Mouse (Mus musculus): Measurements from ENCODE around the gene Cdipt. TPM values are rescaled to one million over a fixed set of nuclear protein-coding genes. Genes with fewer than 3 reads are reported as not detected.

Cdipt gene
- polyA plus RNA-seq, 1 experiment from 2014 or later = 37.4 TPM

DNA sequence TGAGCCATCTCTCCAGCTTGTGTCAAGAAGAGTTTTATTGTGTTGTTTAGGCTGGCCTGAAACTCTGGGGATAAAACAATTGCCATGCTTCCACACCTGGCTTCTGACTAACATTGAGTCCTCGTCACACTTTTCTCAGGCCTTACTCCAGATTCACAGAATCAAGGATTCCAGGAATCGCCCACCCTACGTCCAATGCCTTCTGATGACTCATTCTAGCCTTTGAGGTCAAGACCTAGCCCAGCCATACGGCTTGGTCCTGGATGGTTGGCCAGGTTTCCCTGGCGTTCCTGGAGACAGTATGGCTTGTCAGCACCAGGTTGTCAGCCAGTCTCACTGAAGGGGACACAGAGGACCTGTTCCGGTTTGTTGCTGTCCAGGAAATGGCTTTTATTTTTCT, 36.7 kb downstream of the Cdipt start:
- H3K27ac ChIP-seq (ENCODE audit: low read depth) = no peak overlapping the region
- no peak overlapping the region for H3K9ac ChIP-seq (replicated peaks)
- H3K27me3 ChIP-seq (ENCODE audit: insufficient read depth, low read length) = no peaks in the 10 kb centered on the region
- H3K4me1 ChIP-seq (ENCODE audit: insufficient read depth) = peaks cover 51% of the 10 kb centered on the region
- WGBS (ENCODE audit: insufficient replicate concordance) = 87% methylated on average over 6 of the region's 6 CpGs
- TF ChIP-seq EP300 (IDR thresholded peaks at IDR 0.05; ENCODE audit: low read depth) = no peak
- TF ChIP-seq CTCF (IDR thresholded peaks at IDR 0.05; ENCODE audit: low read depth) = no peak
- no peak overlapping the region for H3K4me3 ChIP-seq (ENCODE audit: low read depth, low read length)
- no peaks in the 10 kb centered on the region for H3K9me3 ChIP-seq (ENCODE audit: low read length)
- ATAC-seq (no peak), DNase-seq (no peak)
- H3K4me2 ChIP-seq (ENCODE audit: low read depth, low read length) = no peak overlapping the region
- H3K36me3 ChIP-seq (replicated peaks; ENCODE audit: insufficient read depth, low read length) = peaks cover 8% of the 10 kb centered on the region; the same call in 1 of the 2 replicates

DNA sequence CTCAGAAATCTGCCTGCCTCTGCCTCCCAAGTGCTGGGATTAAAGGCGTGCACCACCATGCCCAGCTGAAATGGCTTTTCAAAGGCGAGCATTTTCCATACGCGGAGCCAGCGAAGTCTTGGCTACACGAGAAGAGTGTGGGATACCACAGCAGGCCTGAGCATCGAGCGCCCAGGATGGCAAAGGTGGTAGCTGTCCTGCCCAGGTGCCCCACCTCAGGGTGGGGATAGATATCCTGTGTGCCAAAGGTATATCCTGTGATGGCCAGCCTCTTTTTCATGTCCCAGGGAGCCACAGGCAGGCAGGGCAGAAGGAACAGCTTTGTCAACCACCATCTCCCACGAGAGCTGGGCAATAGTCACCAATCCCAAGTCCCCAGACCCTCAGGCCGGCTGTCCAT, 37.1 kb downstream of the Cdipt start:
- no peak overlapping the region for H3K9ac ChIP-seq (replicated peaks)
- peaks cover 52% of the 10 kb centered on the region for H3K4me1 ChIP-seq (ENCODE audit: insufficient read depth)
- H3K4me3 ChIP-seq (ENCODE audit: low read depth, low read length) = no peak overlapping the region
- H3K36me3 ChIP-seq (replicated peaks; ENCODE audit: insufficient read depth, low read length) = peaks cover 8% of the 10 kb centered on the region; the same call in 1 of the 2 replicates
- TF ChIP-seq CTCF (IDR thresholded peaks at IDR 0.05; ENCODE audit: low read depth) (no peak), EP300 (IDR thresholded peaks at IDR 0.05; ENCODE audit: low read depth) (no peak)
- H3K27ac ChIP-seq (ENCODE audit: low read depth) = no peak overlapping the region
- H3K9me3 ChIP-seq (ENCODE audit: low read length) = no peaks in the 10 kb centered on the region
- WGBS (ENCODE audit: insufficient replicate concordance) = 86% methylated on average over 10 of the region's 10 CpGs
- DNase-seq (no peak), ATAC-seq (no peak)
- no peaks in the 10 kb centered on the region for H3K27me3 ChIP-seq (ENCODE audit: insufficient read depth, low read length)
- H3K4me2 ChIP-seq (ENCODE audit: low read depth, low read length) = no peak overlapping the region

DNA sequence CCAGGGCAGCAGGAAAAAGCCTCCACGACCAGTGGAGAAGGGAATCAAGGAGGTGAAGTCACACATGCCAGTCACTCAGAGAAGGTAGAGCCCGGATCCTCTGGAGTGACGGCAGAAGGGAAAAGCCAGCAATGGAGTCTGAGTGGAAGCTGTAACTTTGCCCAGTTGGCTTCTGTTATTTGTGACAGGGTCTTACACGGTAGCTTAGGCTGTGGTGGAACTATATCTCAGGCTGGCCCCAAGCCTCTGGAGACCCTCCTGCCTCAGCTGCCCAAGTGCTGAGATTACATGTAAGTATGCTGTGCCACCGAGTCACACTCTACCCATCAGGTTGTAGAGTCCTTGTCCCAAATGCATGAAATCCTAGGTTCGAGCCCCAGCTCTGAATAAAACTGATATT, 37.7 kb downstream of the Cdipt start:
- Histone ChIP-seq H3K4me2 (ENCODE audit: low read depth, low read length) (peak overlapping the region; percentile 84), H3K4me3 (ENCODE audit: low read depth, low read length) (peak overlapping the region; percentile 70), H3K4me1 (ENCODE audit: insufficient read depth) (peaks cover 48% of the 10 kb centered on the region), H3K27ac (ENCODE audit: low read depth) (no peak overlapping the region), H3K27me3 (ENCODE audit: insufficient read depth, low read length) (no peaks in the 10 kb centered on the region), H3K9me3 (ENCODE audit: low read length) (no peaks in the 10 kb centered on the region), H3K36me3 (replicated peaks; ENCODE audit: insufficient read depth, low read length) (peaks cover 8% of the 10 kb centered on the region; the same call in 1 of the 2 replicates), H3K9ac (replicated peaks) (peak overlapping the region; percentile 73)
- TF ChIP-seq EP300 (IDR thresholded peaks at IDR 0.05; ENCODE audit: low read depth) (no peak), CTCF (IDR thresholded peaks at IDR 0.05; ENCODE audit: low read depth) (no peak)
- ATAC-seq (no peak), DNase-seq (no peak)
- 88% methylated on average over 6 of the region's 6 CpGs for WGBS (ENCODE audit: insufficient replicate concordance)

DNA sequence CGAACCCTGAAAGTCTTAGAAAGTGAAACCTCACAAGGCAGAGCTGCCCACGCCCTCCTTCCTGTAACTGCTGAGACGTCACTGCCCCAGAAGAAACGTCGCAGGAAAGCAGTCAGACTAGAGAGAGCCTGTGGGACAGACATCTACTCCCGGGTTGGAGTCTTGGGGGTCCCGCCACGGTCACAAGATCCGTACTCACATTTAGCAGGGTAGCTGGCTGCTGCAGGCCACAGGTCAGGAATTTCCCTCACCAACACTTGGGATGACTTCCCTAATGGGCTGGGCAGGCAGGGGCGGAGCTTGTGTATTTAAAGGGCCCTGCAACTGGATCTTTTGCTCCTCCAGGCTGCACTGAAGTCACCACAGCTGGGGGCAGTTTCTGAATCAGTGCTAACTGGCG, 38.6 kb downstream of the Cdipt start, which contains the start of gene Mvp:
Gene Mvp, minus strand, starts transcription at position 302 of the 400 bp plus-strand sequence.
- WGBS (ENCODE audit: insufficient replicate concordance) = 17% methylated on average over 11 of the region's 11 CpGs
- no peak for TF ChIP-seq EP300 (IDR thresholded peaks at IDR 0.05; ENCODE audit: low read depth)
- TF ChIP-seq CTCF (IDR thresholded peaks at IDR 0.05; ENCODE audit: low read depth) = no peak
- peak; percentile 72 for DNase-seq
- Histone ChIP-seq H3K27me3 (ENCODE audit: insufficient read depth, low read length) (no peaks in the 10 kb centered on the region), H3K9ac (replicated peaks) (peak within 1 kb of the TSS; percentile 73), H3K4me2 (ENCODE audit: low read depth, low read length) (peak within 1 kb of the TSS; percentile 84), H3K4me3 (ENCODE audit: low read depth, low read length) (peak within 1 kb of the TSS; percentile 70), H3K36me3 (replicated peaks; ENCODE audit: insufficient read depth, low read length) (peaks cover 8% of the 10 kb centered on the region; the same call in 1 of the 2 replicates), H3K9me3 (ENCODE audit: low read length) (no peaks in the 10 kb centered on the region), H3K4me1 (ENCODE audit: insufficient read depth) (peaks cover 39% of the 10 kb centered on the region), H3K27ac (ENCODE audit: low read depth) (peak within 1 kb of the TSS; percentile 87)
- ATAC-seq = no peak

DNA sequence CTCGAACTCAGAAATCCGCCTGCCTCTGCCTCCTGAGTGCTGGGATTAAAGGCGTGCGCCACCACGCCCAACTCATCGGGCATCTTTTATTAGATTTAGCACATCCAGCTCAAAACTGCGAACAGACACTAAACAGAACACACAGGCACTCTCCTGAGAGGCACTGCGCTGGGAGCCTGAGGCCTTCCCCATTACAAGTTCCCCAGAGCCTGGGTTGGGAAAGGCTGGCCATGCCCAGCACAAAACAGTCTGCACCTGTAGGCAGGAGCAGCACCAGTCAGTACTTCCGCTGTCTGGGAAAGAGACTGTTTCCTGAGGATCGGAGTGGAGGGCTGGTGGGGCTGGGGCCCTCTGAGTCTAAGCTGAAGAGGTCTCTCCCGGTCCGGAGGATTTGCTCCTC, 39.3 kb downstream of the Cdipt start:
- no peaks in the 10 kb centered on the region for H3K27me3 ChIP-seq (ENCODE audit: insufficient read depth, low read length)
- TF ChIP-seq CTCF (IDR thresholded peaks at IDR 0.05; ENCODE audit: low read depth) = no peak
- TF ChIP-seq EP300 (IDR thresholded peaks at IDR 0.05; ENCODE audit: low read depth) = no peak
- no peak for ATAC-seq
- 0 out of 2 replicates have a peak overlapping the region, but pooled peaks have one; percentile 3 for H3K27ac ChIP-seq (ENCODE audit: low read depth)
- H3K9me3 ChIP-seq (ENCODE audit: low read length) = no peaks in the 10 kb centered on the region
- H3K4me1 ChIP-seq (ENCODE audit: insufficient read depth) = peaks cover 35% of the 10 kb centered on the region
- H3K4me3 ChIP-seq (ENCODE audit: low read depth, low read length) = no peak overlapping the region
- H3K4me2 ChIP-seq (ENCODE audit: low read depth, low read length) = peak overlapping the region; percentile 84; the same call in 1 of the 2 replicates
- 91% methylated on average over 12 of the region's 12 CpGs for WGBS (ENCODE audit: insufficient replicate concordance)
- peaks cover 8% of the 10 kb centered on the region; the same call in 1 of the 2 replicates for H3K36me3 ChIP-seq (replicated peaks; ENCODE audit: insufficient read depth, low read length)
- H3K9ac ChIP-seq (replicated peaks) = no peak overlapping the region; the same call in 1 of the 2 replicates
- no peak for DNase-seq

DNA sequence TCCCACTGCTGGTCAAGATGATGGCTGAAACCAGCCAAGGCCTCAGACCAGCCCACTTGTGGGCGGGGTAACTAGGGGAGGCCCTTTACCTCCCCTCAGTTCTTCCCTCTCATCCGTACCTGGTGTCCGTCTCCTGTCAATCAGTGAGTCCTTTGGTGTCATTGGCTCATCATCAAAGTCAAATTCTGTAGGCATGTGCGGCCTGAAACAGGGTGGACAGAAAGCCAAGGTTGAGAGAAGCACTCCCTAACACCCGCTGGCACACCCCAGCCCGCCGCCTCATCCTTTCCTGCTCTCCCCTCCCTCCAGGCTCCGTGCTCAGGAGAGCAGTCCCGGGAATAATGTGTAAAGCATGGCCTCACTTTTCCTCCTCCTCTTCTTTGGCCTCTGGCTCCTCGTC, 40.4 kb downstream of the Cdipt start:
- peak; percentile 70 for DNase-seq

DNA sequence TGATC, 40.6 kb downstream of the Cdipt start, which contains the start of gene Pagr1b:
Gene Pagr1b, minus strand, starts transcription at position 4 of the 5 bp plus-strand sequence.
- peaks cover 40% of the 10 kb centered on the region for H3K4me1 ChIP-seq (ENCODE audit: insufficient read depth)

More for the DNA sequence above, 40.4 kb downstream of the Cdipt start:
- Histone ChIP-seq H3K27me3 (ENCODE audit: insufficient read depth, low read length) (no peaks in the 10 kb centered on the region), H3K4me1 (ENCODE audit: insufficient read depth) (peaks cover 38% of the 10 kb centered on the region), H3K9ac (replicated peaks) (peak overlapping the region; percentile 72), H3K27ac (ENCODE audit: low read depth) (peak overlapping the region; percentile 87), H3K9me3 (ENCODE audit: low read length) (no peaks in the 10 kb centered on the region), H3K36me3 (replicated peaks; ENCODE audit: insufficient read depth, low read length) (peaks cover 8% of the 10 kb centered on the region; the same call in 1 of the 2 replicates), H3K4me2 (ENCODE audit: low read depth, low read length) (peak overlapping the region; percentile 83), H3K4me3 (ENCODE audit: low read depth, low read length) (peak overlapping the region; percentile 73)
- peak; percentile 27 for ATAC-seq
- 6% methylated on average over 10 of the region's 10 CpGs for WGBS (ENCODE audit: insufficient replicate concordance)
- TF ChIP-seq EP300 (IDR thresholded peaks at IDR 0.05; ENCODE audit: low read depth) (no peak), CTCF (IDR thresholded peaks at IDR 0.05; ENCODE audit: low read depth) (no peak)

More for the DNA sequence above, 40.6 kb downstream of the Cdipt start, which contains the start of gene Pagr1b:
- peak within 1 kb of the TSS; percentile 83 for H3K4me2 ChIP-seq (ENCODE audit: low read depth, low read length)
- TF ChIP-seq CTCF (IDR thresholded peaks at IDR 0.05; ENCODE audit: low read depth) (no peak), EP300 (IDR thresholded peaks at IDR 0.05; ENCODE audit: low read depth) (no peak)
- DNase-seq = no peak
- H3K9ac ChIP-seq (replicated peaks) = peak within 1 kb of the TSS; percentile 72
- H3K4me3 ChIP-seq (ENCODE audit: low read depth, low read length) = peak within 1 kb of the TSS; percentile 73
- ATAC-seq = no peak
- H3K27me3 ChIP-seq (ENCODE audit: insufficient read depth, low read length) = no peaks in the 10 kb centered on the region
- no peaks in the 10 kb centered on the region for H3K9me3 ChIP-seq (ENCODE audit: low read length)
- H3K27ac ChIP-seq (ENCODE audit: low read depth) = peak within 1 kb of the TSS; percentile 87
- H3K36me3 ChIP-seq (replicated peaks; ENCODE audit: insufficient read depth, low read length) = peaks cover 8% of the 10 kb centered on the region; the same call in 1 of the 2 replicates

Measured in liver, postnatal 0 days (tissue).